ENCODE assay signal across 14 mouse cellular contexts in genomic region chr6:54203926-54204325, GRCm38 (mm10).
"Had no signal": no experiment of that assay in that cellular context is flagged by ENCODE, and none has a peak within 500 bp of the region (broad histone marks: within the 10 kb centered on the region; RNA-seq: fewer than 3 reads in every experiment).

No protein-coding gene starts in this region.

- ATAC-seq: midbrain, embryonic 13.5 days had no signal

- H3K27ac ChIP-seq: kidney, postnatal 0 days; layer of hippocampus, adult 2 months; limb, embryonic 13.5 days; liver, embryonic 13.5 days; midbrain, embryonic 13.5 days; neural tube, embryonic 15.5 days had no signal

- H3K27me3 ChIP-seq: limb, embryonic 13.5 days; liver, embryonic 13.5 days; neural tube, embryonic 15.5 days had no signal

- DNase-seq: kidney, adult 18-20 months; kidney, postnatal 4 days; left cerebral cortex, postnatal 4 days; liver, embryonic 13.5 days; lung, adult 18-20 months; right cerebral cortex, adult 18-20 months; spleen, adult 18-20 months; thymus, adult 18-20 months; thymus, postnatal 14 days had no signal

- H3K36me3 ChIP-seq: limb, embryonic 13.5 days; liver, embryonic 13.5 days; midbrain, embryonic 13.5 days; neural tube, embryonic 15.5 days had no signal

- H3K4me1 ChIP-seq: neural tube, embryonic 15.5 days had no signal

- H3K9ac ChIP-seq: limb, embryonic 13.5 days; liver, embryonic 13.5 days; midbrain, embryonic 13.5 days; neural tube, embryonic 15.5 days had no signal

- H3K4me2 ChIP-seq: limb, embryonic 13.5 days; liver, embryonic 13.5 days; midbrain, embryonic 13.5 days; neural tube, embryonic 15.5 days had no signal

- H3K9me3 ChIP-seq: limb, embryonic 13.5 days; liver, embryonic 13.5 days; midbrain, embryonic 13.5 days; neural tube, embryonic 15.5 days had no signal

- H3K4me3 ChIP-seq: layer of hippocampus, adult 2 months; limb, embryonic 13.5 days; liver, embryonic 13.5 days; midbrain, embryonic 13.5 days; neural tube, embryonic 15.5 days had no signal
